Mouse (Mus musculus) E14TG2a.4 (cell line): ENCODE results near the gene Arhgap36.

Experiments used
- CTCF ChIP-seq: conservative IDR thresholded peaks from 2 replicates; pipeline ENCODE4 v1.5.1; 2014; ENCODE audit warnings: low read length
- NANOG ChIP-seq: IDR thresholded peaks from 2 replicates; pipeline ENCODE4 v1.6.1; 2014; ENCODE audit warnings: borderline replicate concordance, low read length, mixed read lengths

DNA sequence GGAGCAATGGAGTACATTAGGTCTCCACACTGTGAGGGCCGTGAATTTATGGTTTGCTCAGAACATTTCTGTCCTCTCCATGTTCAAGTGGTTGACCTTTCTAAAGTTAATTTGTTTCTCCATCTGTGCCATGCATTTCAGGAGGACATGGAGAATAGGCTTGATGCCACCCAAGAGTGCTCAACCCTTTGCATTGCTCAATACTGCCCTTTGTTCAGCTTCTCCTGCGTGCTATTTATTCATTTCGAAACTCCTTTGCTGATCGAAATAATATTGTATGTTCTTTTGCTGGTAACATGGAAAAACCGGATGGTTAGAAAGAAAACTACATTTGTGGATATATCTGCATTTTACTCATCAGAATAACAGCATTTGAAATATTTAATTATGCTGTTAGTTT is 25.4 kb downstream of the Arhgap36 start:
- TF ChIP-seq CTCF, result no peak
- no peak for TF ChIP-seq NANOG
